Comparison of ENCODE assay signal across 23 mouse cellular contexts in the genomic region with DNA sequence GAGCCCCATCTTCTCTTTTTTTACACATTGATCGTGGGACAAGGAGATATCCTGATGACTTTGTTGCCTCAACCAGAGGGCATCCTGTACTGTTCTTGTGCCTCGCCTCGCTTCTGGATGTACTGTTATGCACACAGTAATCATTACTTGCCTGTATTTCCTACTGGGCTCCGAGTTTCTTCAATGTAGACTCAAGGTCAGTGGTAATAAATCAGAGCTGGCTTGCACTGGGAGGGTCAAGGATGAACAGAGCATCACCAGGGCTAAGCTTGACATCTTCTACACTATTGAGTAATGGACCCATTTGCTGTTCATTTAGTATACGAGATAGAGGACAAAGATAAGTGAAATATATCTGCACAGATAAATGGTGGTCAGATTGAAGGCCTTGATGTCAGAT.
"Had no signal": no experiment of that assay in that cellular context is flagged by ENCODE, and none has a peak within 500 bp of the region (broad histone marks: within the 10 kb centered on the region; RNA-seq: fewer than 3 reads in every experiment).

No protein-coding gene starts in this region.

- H3K4me3 ChIP-seq: heart, embryonic 10.5 days; heart, embryonic 12.5 days; hindbrain, embryonic 10.5 days; hindbrain, embryonic 12.5 days; intestine, embryonic 15.5 days; layer of hippocampus, adult 2 months; left cerebral cortex, adult 2 months; limb, embryonic 10.5 days; limb, embryonic 12.5 days; liver, embryonic 13.5 days; liver, embryonic 15.5 days had no signal

- DNase-seq: gastrocnemius, postnatal 10 days; gastrocnemius, postnatal 25 days; heart, adult 18-20 months; heart, postnatal 10 days; heart, postnatal 4 days; kidney, adult 18-20 months; kidney, adult 8-10 months; kidney, postnatal 10 days; kidney, postnatal 25 days; kidney, postnatal 4 days; liver; liver, embryonic 13.5 days had no signal

- H3K27ac ChIP-seq: heart, embryonic 10.5 days; hindbrain, embryonic 10.5 days; hindbrain, embryonic 12.5 days; hindbrain, embryonic 14.5 days; intestine, embryonic 15.5 days; layer of hippocampus, adult 2 months; left cerebral cortex, adult 2 months; limb, embryonic 10.5 days; limb, embryonic 12.5 days; liver, embryonic 13.5 days; liver, embryonic 15.5 days had no signal
